Mouse (Mus musculus) neural tube, embryonic 12.5 days (tissue): ENCODE measurements around the gene Eml6. TPM values are rescaled to one million over a fixed set of nuclear protein-coding genes. Genes with fewer than 3 reads are reported as not detected.
A peak's percentile ranks its signal among the peaks of the same experiment; 100 is the strongest.
"Not testable (repeated sequence)": the region's sequence is repeated elsewhere in the genome, so short reads cannot be mapped to it uniquely, and the experiment has no call there.

Experiments used
- ATAC-seq: fragments of 200-750 bp; cut with Nextera tagmentation; 2 replicates; pipeline ENCODE4 v1.8.0; 2017; ENCODE audit warnings: low read depth, mild to moderate bottlenecking, moderate TSS enrichment, moderate library complexity; ENCODE audit not compliant: low FRiP score
- H3K27ac ChIP-seq: fragments of 300-500 bp; sonication (generic); 2 replicates; pipeline ENCODE4 v1.5.1; 2016
- H3K27me3 ChIP-seq: fragments of 300-500 bp; sonication (generic); replicated peaks from 2 replicates; pipeline ENCODE4 v1.6.1; 2016; ENCODE audit warnings: mild to moderate bottlenecking
- H3K36me3 ChIP-seq: fragments of 300-500 bp; sonication (generic); 2 replicates; pipeline ENCODE4 v1.6.1; 2016; ENCODE audit warnings: mild to moderate bottlenecking
- H3K4me1 ChIP-seq: fragments of 300-500 bp; sonication (generic); 2 replicates; pipeline ENCODE4 v1.6.1; 2016
- H3K4me2 ChIP-seq: fragments of 300-500 bp; sonication (generic); replicated peaks from 2 replicates; pipeline ENCODE4 v1.6.1; 2016; ENCODE audit warnings: mild to moderate bottlenecking
- H3K4me3 ChIP-seq: fragments of 300-500 bp; sonication (generic); 2 replicates; pipeline ENCODE4 v1.5.1; 2016
- H3K9ac ChIP-seq: fragments of 300-500 bp; sonication (generic); 2 replicates; pipeline ENCODE4 v1.6.1; 2016; ENCODE audit warnings: mild to moderate bottlenecking
- H3K9me3 ChIP-seq: fragments of 300-500 bp; sonication (generic); 2 replicates; pipeline ENCODE4 v1.6.1; 2016; ENCODE audit warnings: mild to moderate bottlenecking
- WGBS: fragments of 180-500 bp; shearing (Covaris S2); methylation state at CpG from one replicate; pipeline ENCODE4 v1.1.7; 2016; 5-methylcytosine and 5-hydroxymethylcytosine counted together
- polyA plus RNA-seq: library from polyadenylated mRNA; unstranded; fragments of >200 nt; fragmentation: Nextera tagmentation; extraction: Ambion mirVana; gene quantifications from 2 replicates; pipeline ENCODE4 v1.2.1, GENCODE M21; 2016

The Eml6 gene
- polyA plus RNA-seq, 1 experiment from 2014 or later: 3.7 TPM

GRCm38 (mm10) chr11:29758617-29759016, 267.2 kb downstream of the Eml6 start:
- H3K4me1 ChIP-seq: no peaks in the 10 kb centered on the region
- no peak overlapping the region for H3K9ac ChIP-seq
- no peaks in the 10 kb centered on the region for H3K27me3 ChIP-seq
- no peak overlapping the region for H3K4me3 ChIP-seq
- no peak overlapping the region for H3K27ac ChIP-seq
- ATAC-seq: 0 out of 2 replicates have a peak, but pooled peaks have one; percentile 37
- 88% methylated on average over 5 of the region's 5 CpGs for WGBS
- H3K36me3 ChIP-seq: no peaks in the 10 kb centered on the region
- H3K4me2 ChIP-seq: no peak overlapping the region
- no peaks in the 10 kb centered on the region for H3K9me3 ChIP-seq

DNA sequence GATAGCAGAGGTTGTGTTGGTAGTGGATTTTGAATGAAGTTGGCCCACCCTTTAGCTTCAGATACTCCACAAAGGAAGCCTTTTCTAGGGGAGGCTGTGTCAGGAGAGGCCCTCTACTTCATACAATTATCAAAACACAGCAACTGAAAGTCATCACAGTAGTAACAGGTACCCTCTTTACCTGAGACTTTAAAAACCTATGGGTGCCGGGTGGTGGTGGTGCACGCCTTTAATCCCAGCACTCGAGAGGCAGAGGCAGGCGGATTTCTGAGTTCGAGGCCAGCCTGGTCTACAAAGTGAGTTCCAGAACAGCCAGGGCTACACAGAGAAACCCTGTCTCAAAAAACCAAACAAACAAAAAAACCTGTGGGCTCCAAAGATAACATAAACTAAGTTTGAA, 269.8 kb downstream of the Eml6 start:
- not testable (repeated sequence) for H3K36me3 ChIP-seq, ATAC-seq, H3K27ac ChIP-seq, H3K27me3 ChIP-seq, H3K4me1 ChIP-seq, H3K4me3 ChIP-seq, H3K9ac ChIP-seq, H3K9me3 ChIP-seq, H3K4me2 ChIP-seq
- 90% methylated on average over 5 of the region's 5 CpGs for WGBS

DNA sequence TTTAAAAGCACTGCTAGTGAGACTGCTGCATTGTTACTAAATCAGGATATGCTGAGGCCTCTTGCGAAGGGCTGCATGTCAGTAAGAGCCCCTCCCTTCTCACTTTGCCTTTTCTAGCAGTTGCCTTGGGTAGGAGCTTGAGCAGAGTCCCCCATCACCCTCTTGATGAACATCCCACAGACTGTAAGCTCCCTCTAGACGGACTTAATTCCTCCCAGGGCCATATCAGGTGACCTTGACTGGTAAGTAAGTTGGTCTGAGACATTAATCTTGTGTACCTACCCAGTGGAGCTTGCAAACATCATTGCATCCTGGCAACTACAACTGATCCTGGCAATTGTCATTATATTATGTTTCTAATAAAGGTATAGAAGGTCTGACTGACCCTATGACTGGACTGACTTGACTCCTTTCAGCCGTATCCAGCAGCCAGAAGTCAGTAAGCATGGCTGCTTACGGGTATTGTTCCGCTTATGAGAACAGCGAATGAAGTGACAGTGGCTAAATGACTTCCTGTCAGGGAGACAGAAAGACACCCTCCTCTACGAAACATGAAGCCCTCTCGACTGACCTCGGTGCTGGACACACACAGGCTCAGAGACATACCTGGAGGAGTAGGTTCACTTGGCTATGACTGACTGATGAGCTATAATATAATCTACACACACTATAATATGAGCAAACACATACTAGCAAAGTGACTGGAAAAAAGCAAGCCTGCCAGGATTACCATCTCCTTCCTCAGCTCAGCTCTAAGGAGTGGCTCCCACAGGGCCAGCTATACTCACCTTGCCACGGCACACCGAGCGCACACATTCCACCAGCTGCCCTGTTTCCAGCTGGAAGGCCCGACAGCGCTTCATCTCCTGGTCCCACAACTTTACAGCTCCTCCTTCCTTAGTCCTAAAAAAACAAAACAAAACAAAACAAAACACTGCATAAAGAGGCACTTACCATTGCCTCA, 273.9 kb downstream of the Eml6 start:
- H3K27ac ChIP-seq: no peak overlapping the region
- no peaks in the 10 kb centered on the region for H3K9me3 ChIP-seq
- H3K9ac ChIP-seq: no peak overlapping the region
- no peak overlapping the region for H3K4me3 ChIP-seq
- no peaks in the 10 kb centered on the region for H3K4me1 ChIP-seq
- H3K27me3 ChIP-seq: no peaks in the 10 kb centered on the region
- ATAC-seq: no peak
- WGBS: 90% methylated on average over 14 of the region's 14 CpGs
- no peak overlapping the region for H3K4me2 ChIP-seq
- peaks cover 5% of the 10 kb centered on the region for H3K36me3 ChIP-seq

GRCm38 (mm10) chr11:29751013-29751412, 274.8 kb downstream of the Eml6 start:
- H3K9ac ChIP-seq: no peak overlapping the region
- no peak for ATAC-seq
- WGBS: 96% methylated on average over 2 of the region's 2 CpGs
- H3K27ac ChIP-seq: no peak overlapping the region
- H3K4me1 ChIP-seq: no peaks in the 10 kb centered on the region
- H3K4me2 ChIP-seq: no peak overlapping the region
- H3K9me3 ChIP-seq: no peaks in the 10 kb centered on the region
- peaks cover 11% of the 10 kb centered on the region for H3K36me3 ChIP-seq
- no peaks in the 10 kb centered on the region for H3K27me3 ChIP-seq
- H3K4me3 ChIP-seq: no peak overlapping the region

DNA sequence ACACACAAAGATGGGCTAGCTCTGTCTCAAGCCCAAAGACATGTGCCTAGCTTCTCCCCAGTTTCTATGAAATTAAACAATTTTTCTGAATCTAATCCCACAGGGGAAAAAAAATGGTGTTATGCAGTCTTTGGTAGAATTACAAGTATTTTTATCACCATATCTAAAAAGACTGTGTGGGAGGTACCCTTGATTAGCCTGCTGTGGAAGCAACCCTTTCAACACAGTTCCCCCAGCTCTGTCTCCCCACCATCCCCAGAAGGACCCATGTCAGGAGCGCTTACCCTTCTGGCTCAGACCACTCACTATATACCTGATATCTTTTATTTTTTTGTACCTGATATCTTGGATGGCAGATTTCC, 276.4 kb downstream of the Eml6 start:
- Histone ChIP-seq H3K9ac (no peak overlapping the region), H3K27ac (no peak overlapping the region), H3K9me3 (no peaks in the 10 kb centered on the region), H3K4me2 (no peak overlapping the region), H3K36me3 (peaks cover 21% of the 10 kb centered on the region), H3K4me3 (no peak overlapping the region), H3K27me3 (no peaks in the 10 kb centered on the region), H3K4me1 (no peaks in the 10 kb centered on the region)
- 100% methylated on average over 1 of the region's 1 CpGs for WGBS
- ATAC-seq: no peak

DNA sequence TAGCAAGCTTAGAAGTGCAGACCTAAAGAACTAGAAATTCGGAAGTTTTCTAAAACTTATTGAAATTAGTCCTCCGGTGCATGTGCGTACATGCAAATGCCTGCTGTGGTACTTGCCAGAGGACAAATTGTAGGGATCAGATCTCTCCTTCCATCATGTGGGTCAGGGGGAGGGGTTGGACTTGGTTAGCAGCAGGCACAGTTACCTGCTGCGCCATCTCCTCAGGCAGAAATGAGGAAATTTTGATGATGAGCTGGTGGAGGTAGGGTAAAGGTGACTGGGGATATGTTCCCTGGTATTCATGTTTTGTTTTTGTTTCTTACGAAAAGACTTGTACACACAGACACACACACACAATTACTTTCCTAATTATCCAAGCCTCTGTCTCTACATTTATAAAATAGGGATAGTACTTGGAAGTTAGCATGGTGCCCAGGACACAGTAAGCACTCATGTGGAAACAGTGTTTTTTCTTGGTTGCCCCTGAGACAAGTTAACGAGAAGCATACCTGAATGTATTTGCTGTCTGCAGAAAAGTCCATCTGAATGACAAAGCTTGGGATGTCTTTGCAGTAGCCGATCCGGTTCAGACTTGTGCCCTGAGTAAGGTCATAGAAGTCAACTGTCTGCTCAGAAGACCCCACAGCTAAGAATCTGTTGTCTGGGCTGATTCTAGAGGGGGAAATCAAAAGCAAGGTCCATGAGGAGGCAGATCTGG, 276.9 kb downstream of the Eml6 start:
- no peak overlapping the region for H3K4me3 ChIP-seq
- H3K27me3 ChIP-seq: no peaks in the 10 kb centered on the region
- no peak overlapping the region for H3K27ac ChIP-seq
- no peak overlapping the region for H3K9ac ChIP-seq
- H3K36me3 ChIP-seq: peaks cover 24% of the 10 kb centered on the region
- no peaks in the 10 kb centered on the region for H3K4me1 ChIP-seq
- ATAC-seq: no peak
- H3K9me3 ChIP-seq: no peaks in the 10 kb centered on the region
- WGBS: 90% methylated on average over 8 of the region's 8 CpGs
- no peak overlapping the region for H3K4me2 ChIP-seq

- H3K4me1 ChIP-seq: no peaks in the 10 kb centered on the region
- ATAC-seq: no peak
- H3K36me3 ChIP-seq: peaks cover 29% of the 10 kb centered on the region
- no peak overlapping the region for H3K4me2 ChIP-seq
- H3K4me3 ChIP-seq: no peak overlapping the region
- no peak overlapping the region for H3K9ac ChIP-seq
- 94% methylated on average over 1 of the region's 1 CpGs for WGBS
- no peak overlapping the region for H3K27ac ChIP-seq
- no peaks in the 10 kb centered on the region for H3K27me3 ChIP-seq
- no peaks in the 10 kb centered on the region for H3K9me3 ChIP-seq
Observed at GRCm38 (mm10) chr11:29747881-29748280, 278.0 kb downstream of the Eml6 start.

DNA sequence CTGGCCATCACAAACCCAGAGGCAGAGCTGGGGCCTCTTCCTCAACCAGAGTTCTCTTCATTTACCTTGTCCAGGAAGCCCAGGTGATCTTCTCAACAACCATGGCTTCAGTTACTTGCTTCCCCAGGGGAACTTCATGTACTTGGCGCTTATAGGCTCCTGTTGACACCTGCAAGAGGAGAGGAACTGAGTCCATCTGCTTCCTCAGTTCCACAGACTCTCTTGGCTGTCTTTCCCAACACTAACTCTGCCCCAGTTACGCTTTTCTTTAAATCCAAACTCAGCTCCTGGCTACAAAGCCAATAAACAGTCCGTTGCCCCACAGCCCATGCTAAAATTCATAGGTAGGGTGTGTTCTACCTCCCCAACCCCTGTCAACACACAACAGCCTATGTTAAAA, 278.5 kb downstream of the Eml6 start:
- peaks cover 29% of the 10 kb centered on the region for H3K36me3 ChIP-seq
- H3K9ac ChIP-seq: no peak overlapping the region
- no peaks in the 10 kb centered on the region for H3K4me1 ChIP-seq
- 95% methylated on average over 3 of the region's 3 CpGs for WGBS
- no peak for ATAC-seq
- H3K9me3 ChIP-seq: no peaks in the 10 kb centered on the region
- H3K27me3 ChIP-seq: no peaks in the 10 kb centered on the region
- no peak overlapping the region for H3K27ac ChIP-seq
- H3K4me3 ChIP-seq: no peak overlapping the region
- no peak overlapping the region for H3K4me2 ChIP-seq

- Histone ChIP-seq H3K27ac (no peak overlapping the region), H3K36me3 (peaks cover 36% of the 10 kb centered on the region), H3K4me3 (no peak overlapping the region), H3K4me1 (no peaks in the 10 kb centered on the region), H3K27me3 (no peaks in the 10 kb centered on the region), H3K9ac (no peak overlapping the region), H3K9me3 (no peaks in the 10 kb centered on the region), H3K4me2 (no peak overlapping the region)
- no peak for ATAC-seq
- 90% methylated on average over 9 of the region's 9 CpGs for WGBS
Observed at GRCm38 (mm10) chr11:29746203-29746602, 279.6 kb downstream of the Eml6 start.

GRCm38 (mm10) chr11:29745513-29745912, 280.3 kb downstream of the Eml6 start:
- no peak for ATAC-seq
- peaks cover 36% of the 10 kb centered on the region for H3K36me3 ChIP-seq
- no peak overlapping the region for H3K9ac ChIP-seq
- H3K4me2 ChIP-seq: no peak overlapping the region
- WGBS: 88% methylated on average over 2 of the region's 2 CpGs
- no peak overlapping the region for H3K27ac ChIP-seq
- no peaks in the 10 kb centered on the region for H3K9me3 ChIP-seq
- H3K4me3 ChIP-seq: no peak overlapping the region
- H3K4me1 ChIP-seq: no peaks in the 10 kb centered on the region
- H3K27me3 ChIP-seq: no peaks in the 10 kb centered on the region

DNA sequence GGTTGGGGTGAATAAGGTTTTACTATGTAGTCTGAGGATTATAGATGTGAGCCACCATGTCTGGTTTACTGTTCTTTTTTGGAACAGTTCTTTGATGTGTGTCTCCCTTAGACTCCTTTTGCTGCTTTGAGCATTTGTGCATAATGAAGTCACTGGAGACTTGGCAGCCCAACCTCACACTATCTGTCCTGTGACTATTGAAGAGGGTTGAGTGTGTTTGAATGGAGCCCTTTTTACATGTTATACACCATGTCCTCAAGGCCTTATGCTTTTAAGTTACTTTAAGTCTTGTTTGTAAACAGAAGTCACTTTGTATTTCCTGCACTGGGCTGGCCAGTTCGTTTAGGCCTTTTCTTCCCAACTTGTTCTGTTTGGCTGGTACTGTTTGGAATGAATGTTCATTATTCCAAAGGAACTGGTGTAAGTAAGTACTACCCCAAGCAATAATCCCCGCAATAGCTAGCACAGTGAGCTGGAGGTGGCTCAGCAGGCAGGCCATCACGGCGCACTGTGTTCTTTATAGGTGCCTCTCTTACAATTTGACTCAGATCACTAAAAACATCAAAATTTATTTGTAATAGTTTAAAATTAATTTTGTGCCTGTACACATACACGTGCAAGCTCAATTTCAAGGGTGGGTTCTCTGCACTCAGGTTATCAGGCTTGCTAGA, 280.9 kb downstream of the Eml6 start:
- Histone ChIP-seq H3K27me3 (no peaks in the 10 kb centered on the region), H3K4me1 (no peaks in the 10 kb centered on the region), H3K4me2 (no peak overlapping the region), H3K27ac (no peak overlapping the region), H3K9me3 (no peaks in the 10 kb centered on the region), H3K9ac (no peak overlapping the region), H3K4me3 (no peak overlapping the region), H3K36me3 (peaks cover 37% of the 10 kb centered on the region)
- WGBS: 92% methylated on average over 5 of the region's 5 CpGs
- 0 out of 2 replicates have a peak, but pooled peaks have one; percentile 7 for ATAC-seq

DNA sequence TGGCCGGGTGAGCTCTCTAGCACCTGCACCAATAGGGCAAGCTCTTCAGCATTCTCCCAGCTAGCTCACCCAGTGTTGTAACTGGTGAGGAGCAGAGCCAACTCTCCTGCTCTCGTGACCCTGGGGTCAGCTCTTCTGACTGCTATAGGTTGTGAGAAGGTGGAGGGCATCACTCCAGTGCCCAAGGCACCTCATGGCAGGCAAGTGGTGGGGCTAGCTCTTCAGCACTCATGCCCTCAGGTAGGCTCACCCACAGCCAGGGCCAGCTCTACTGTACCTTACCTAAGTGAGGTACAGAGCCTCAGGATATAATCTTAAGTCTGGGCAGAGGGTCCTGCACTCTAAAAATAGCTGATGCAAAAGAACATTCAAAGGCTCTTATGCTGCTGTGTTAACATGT, 286.1 kb downstream of the Eml6 start:
- peaks cover 24% of the 10 kb centered on the region for H3K36me3 ChIP-seq
- H3K9me3 ChIP-seq: no peaks in the 10 kb centered on the region
- WGBS: 95% methylated on average over 2 of the region's 2 CpGs

More for the DNA sequence above, 286.1 kb downstream of the Eml6 start:
- H3K27me3 ChIP-seq: no peaks in the 10 kb centered on the region
- ATAC-seq: no peak
- H3K4me2 ChIP-seq: no peak overlapping the region
- no peaks in the 10 kb centered on the region for H3K4me1 ChIP-seq
- H3K4me3 ChIP-seq: no peak overlapping the region
- no peak overlapping the region for H3K27ac ChIP-seq
- H3K9ac ChIP-seq: no peak overlapping the region
